Mouse (Mus musculus) lung, postnatal 10 days (tissue): ENCODE results near the gene Nmnat3.
"Not testable (repeated sequence)": the region's sequence is repeated elsewhere in the genome, so short reads cannot be mapped to it uniquely, and the experiment has no call there.

Experiments used
- DNase-seq: peaks from one replicate; pipeline ENCODE4 v3.0.0; 2021

Gene Nmnat3

DNA sequence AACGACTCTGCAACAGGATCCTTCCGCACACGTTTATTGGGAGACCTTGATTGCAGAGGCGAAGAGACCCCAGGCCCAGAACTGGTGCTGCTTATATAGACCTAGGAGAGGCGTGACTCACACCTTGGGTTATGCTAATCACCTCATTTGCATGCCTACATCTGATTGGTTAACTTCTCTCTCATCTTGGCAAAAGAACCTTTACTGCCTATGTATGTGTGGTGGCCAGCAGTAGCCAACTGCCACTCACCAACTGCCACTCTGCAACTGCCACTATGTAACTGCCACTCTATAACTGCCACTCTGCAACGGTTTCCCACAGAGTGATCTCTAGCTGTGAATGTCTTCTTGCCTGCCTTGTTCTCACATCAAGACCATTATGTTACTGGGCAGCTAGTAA is at the start of gene Nmnat3:
Gene Nmnat3 (plus strand): TSS at position 301 of the 400 bp plus-strand sequence.
- not testable (repeated sequence) for DNase-seq

DNA sequence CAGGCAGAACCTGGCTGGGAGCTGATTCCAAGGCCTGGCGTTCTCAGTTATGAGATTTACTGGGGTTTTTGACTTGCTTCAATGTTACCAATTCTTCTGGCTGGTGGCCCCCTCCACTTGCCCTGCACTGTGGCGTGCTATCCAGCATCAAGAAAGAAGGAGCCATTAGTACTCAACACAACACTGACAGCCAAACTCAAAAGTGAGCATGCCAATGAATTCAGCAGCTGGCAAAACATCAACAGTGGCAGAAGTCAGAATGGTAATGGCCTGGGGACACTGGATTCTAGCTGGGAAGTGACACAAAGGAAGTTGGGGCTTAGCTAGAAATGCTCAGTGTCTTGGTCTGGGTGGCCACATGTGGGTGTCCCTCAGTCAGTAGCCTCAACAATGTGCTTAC is 43.8 kb upstream of the Nmnat3 start:
- no peak for DNase-seq

DNA sequence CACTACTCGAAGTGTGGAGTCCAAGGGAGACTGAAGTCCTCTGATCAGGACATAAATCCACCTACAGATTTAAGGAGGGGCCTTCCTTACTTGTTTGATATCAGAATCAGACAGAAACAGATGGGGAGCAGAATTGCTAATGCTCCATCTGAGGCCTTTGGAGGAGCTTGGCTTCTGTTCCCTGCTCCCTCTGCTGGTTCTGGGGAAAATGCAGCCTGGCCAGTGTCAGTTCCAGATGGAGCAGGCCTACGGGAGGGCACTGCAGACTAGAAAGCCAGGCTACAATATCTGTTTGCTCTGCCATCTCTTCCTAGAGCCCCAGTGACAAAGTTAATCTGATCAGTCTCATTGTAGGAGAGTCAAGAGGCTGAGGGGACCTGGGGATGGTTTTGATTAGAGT is 43.0 kb upstream of the Nmnat3 start:
- DNase-seq, result peak; percentile 48

DNA sequence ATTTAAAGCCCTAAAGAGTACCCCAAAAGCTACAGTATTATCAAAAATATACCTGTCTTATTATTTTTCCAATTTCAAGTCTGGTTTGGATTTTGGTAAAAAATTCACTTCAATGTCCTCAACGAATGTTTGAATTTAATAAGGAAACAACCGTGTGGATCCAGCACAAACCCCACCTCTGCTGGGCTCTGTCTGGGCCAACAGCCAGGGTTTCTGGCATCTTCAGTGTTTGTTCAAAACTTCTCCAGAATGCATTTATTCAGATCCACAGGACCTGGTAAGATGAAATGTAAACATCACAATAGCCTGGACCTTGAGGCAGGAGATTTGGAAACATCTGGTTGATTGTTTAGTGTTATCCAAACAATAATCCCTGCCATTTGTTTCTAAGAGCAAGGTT is 42.0 kb upstream of the Nmnat3 start:
- no peak for DNase-seq

DNA sequence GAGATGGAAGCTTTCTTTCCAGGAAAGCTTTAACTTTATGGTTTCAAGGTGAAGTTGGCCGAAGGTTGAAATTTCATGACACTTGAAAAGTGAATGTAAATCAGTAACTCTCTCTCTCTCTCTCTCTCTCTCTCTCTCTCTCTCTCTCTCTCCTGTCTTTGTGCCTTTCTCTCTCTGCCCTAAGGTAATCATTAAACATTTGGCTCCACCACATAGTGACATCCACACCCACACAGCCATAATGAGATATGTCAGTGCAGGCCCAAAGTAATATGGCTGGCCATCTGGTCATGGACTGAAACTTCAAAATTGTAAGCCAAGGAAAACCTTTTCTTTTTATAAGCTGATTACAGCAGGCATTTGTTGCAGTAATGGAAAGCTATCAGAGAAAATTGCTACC is 40.9 kb upstream of the Nmnat3 start:
- DNase-seq, result no peak

DNA sequence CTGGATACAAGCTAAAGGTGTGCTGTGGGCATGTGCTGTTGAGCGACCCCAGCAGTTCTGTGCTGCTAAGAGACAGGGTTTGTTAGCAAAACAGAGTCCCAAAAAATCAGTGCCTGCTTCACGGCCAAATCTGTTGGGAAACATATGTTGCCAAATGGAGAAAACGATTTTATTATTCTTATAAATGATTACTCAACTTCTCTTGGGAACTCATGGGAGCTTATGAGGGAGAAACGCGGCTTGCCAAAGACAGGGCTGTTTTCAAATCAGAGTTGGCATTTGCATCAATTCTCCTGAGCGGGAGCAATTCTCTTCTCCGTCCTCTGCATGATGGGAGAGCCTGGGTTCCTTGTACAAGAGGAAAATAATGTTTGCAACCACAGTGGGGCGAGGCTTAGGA is 27.0 kb upstream of the Nmnat3 start:
- DNase-seq, result no peak

DNA sequence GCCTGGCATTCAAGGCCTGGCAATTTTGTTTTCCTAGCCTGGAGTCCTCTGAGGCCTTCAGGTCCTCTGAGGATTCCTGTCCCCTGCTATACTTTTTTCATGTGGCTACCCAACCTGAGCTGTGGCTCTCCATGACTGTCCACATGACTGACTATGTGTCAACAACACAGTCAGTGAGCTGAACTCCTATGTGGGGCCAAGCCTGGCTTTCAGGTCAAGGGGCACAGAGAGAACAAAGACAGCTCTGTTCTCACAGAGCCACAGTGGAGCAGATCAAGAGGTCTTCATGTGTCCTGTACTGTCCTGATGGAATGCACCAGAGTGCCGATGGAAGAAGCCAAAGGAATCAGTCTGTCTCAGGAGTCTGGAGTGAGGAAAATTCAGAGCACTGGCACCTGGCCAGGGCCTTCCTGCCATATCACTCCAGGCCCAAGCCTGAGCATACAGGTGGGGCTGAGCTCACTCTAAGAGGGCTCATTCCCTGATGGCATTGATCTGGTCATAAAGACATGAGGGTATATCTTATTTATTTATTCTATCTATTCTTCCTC is 25.7 kb upstream of the Nmnat3 start:
- DNase-seq, result no peak

DNA sequence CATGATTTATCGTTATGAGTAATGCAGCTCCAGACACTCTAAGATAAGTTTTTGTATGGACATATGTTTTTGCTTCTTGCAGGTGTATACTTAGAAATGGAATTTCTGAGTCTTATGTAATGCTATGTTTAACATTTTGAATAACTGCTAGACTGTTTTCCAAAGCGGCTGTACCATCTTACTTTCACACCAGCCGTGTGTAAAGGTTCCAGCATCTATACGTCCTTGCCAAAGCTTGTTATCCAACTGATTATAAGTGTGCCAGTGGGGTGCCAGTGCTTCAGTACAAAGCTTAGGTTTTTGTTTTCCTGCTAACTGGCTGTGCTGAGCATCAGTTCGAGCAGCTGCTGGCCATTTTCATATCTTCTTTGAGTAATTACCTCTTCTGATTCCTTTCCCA is 22.3 kb upstream of the Nmnat3 start:
- no peak for DNase-seq

DNA sequence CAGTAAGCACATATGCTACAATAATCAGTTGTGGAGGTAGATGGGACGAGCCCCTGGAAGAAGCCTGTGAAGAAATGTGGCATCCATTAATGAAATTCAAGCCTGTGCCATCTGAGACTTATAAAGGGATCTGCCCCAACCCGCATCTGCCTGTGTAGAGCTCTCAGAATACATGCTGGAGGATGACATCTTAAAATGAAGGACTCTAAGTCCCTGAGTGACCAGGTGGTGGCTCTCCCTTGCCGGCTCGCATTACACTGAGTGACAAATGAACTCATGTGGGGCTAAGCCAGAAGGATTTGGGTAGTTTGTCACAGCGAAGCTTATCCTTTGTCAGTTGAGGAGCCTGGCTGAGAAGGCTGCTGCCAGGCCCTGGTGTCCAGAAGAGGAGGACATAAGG is 14.5 kb upstream of the Nmnat3 start:
- DNase-seq, result no peak

DNA sequence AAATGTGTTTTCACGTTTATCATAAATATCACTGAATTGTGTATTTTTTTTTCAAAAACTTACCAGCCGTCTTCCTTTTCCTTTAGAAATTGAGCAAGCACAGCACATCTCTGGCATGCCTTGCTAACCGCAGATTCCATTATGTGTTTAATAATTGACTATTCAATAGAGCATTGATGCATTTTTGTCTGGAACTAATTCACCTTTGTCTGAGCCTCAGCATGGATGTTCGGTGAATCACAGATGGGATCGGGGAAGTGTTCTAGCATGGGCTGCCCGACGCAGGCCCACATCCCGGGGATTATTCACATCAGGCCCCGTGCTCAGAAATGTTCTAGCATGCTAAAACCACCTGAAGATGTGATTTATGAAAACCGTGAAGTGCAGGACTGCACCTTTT is 12.2 kb upstream of the Nmnat3 start:
- DNase-seq, result no peak

DNA sequence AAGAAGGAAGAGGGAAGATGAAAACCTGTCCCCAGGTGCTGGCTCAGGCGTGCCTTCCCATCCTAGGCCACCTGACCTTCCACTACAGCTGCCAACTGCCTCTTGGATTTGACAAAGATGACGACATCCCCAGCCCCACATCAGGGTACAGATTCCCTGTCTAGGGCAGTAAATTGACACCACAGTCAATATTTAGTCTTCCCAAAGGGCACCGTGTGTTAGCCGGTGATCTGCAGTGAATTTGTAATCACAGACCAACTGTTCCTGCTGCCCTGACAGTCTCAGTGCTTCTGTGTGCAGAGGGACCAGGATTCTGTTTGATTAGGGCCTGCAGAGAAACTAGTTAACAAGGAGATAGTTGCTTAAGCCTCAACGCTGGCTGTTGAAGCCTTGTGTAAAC is 7.1 kb upstream of the Nmnat3 start:
- DNase-seq, result no peak

DNA sequence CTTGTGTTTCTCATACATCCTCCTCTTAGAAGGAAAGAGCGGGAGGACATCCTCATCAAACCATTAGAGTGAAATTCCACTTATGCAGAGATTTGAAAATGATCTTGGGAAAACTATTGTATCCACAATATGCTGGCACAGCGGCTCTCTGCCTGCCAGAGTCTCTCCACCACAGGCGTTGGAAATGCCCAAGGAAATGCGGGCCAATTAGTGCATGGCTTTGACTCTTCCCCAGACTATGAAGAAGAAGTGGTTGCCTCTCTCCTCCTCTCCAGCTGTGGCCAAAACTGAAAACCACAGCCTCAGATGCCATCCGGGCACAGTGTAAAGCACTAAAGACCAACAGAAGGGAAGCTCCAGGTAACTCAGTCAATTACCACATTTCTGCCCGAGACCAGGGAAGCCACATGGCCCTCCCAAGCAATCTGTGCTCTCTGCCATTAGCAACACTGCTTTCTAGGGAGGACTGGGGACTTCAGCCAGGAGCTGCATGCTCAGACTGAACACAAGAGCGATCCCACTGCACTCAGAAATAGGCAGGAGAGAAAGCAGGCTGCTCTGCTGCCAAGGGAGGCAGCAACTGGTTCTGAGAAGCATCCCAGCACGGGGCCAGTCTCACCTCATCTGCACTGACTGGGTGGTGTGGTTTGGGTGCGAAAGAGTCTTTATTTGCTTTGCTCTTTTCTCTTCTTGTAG is 1.5 kb upstream of the Nmnat3 start:
- DNase-seq, result no peak

DNA sequence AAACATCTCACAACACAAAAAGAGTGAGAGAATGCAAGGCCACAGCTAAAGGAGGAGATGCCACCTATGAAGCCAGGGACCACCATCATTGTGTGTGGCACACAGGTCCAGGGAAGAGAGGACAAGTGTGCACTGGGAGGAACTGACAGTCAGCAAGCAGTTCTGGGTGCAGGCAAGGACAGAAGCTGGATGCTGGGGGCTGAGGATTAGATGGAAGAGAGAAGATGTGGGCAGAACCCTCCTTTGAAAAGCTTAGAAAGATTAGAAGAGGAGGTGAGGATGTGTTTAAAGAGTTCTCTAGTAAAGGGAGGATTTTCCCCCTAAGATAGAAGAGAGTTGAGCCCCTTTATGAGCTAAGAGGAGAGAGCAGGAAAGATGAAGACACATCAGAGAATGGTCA is 2.4 kb downstream of the Nmnat3 start:
- DNase-seq, result no peak

DNA sequence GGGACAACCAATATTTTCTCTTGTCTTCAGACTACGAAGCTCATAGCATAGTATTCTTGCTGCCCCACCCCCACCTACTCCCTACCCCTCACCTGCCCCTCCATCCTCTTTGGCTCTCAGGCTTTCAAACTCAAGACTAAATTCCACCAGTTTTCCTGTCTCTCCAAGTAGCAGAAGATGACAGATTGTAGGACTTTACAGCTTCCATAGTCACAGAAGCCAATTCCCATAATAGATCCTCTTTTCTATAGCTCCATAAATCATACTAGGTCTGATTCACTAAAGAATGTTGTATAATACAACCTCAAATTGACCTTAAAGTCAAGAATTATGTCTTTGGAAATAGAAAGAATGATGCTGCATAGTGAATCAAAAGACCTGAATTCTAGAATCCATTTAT is 3.4 kb downstream of the Nmnat3 start:
- DNase-seq, result no peak

DNA sequence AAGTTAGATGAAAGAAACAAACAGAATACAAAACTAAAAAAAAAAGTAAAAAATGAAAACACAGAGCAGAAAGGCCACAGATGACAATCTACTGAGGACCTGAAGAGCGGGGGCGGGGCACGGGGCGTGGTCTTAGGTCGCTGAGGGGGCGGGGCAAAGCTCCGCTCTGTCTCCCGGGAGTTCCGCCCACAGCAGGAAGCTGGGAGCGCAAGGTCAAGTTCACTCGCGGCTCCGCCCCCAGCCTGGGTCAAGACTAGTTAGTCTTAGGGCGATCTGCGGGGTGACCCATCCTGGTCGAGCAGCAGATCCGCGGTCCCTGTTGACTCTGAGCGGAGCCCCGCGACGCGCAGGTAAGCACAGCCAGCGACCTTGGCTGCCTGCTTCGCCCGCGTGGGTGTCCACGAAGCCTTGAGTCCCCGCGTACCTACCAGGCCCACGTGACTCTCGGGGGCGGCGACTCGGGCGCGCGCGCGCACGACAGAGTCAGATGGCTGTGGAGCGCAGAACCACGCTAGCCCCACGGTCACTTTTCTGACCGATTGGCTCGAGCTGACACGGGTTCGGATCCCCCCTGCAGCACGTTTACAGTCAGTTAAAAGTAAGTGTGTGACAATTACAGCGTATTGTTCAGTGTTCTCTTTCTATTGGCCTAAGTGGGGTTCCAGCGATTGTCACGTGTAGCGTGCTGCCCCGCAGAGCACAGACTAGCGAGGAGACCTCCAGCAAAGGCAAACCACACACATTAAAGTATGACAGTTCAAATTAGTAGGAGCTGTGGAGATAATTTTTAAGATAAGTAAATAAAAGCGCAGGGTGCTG is 9.4 kb downstream of the Nmnat3 start:
- DNase-seq, result peak; percentile 92

DNA sequence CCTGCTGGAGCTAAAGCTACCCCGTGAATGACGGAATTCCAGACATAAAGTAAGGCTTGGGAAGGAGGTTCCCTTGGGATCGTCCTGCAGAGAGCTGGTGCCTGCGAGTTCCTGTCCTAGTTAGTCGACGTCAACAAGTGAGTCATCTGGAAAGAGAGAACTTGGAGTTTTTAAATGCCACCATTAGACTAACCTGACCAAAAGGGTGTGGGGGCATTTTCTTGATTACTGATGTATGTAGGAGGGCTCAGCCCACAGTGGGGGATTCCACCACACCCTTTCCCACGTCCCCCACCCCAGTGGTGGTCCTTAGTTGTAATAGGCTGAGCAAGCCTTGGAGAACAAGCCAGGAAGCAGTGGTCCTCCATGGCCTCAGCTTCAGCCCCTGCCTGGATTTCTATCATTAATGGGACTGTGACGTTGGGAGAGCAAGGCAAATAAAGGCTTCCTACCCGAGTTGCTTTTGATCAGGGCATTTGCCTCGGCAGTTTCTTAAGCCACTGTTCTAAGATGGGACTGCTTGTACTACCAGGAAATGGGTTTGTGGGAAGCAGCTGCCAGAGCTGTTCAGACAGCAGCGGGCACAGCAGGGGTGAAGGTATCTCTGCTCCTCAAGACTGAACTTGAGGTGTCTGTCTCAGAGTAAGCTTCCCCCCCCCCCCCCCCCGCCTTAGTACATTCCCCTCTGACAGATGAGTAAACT is 10.2 kb downstream of the Nmnat3 start:
- peak; percentile 6 for DNase-seq

DNA sequence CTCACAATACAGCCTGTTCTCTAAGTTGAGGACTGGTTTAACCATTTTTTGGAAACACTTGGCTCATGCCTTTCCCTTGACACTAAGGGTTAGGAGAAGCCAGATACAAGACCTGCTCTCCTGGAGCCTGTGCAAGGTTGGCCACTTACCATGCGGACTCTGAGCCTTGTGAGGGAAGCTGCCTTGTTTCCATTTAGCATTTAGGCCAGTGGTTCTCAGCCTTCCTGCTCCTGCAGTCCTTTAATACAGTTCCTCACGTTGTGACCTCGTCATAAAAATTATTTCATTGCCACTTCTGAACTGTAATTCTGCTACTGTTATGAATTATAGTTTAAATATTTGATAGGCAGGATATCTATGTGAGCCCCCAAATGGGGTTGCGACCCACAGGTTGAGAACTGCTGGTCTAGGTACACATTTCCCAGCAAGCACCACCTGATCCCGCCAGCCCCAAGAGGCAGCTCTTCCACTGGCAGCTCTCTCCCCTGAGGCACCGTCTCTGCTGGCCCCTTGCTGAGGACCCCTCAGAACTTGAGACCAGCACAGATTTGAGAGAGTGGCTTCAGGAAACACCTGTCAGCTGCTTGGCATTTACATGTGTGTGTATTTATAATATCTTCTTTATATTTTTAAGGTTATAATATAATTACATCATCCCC is 10.8 kb downstream of the Nmnat3 start:
- DNase-seq, result no peak

DNA sequence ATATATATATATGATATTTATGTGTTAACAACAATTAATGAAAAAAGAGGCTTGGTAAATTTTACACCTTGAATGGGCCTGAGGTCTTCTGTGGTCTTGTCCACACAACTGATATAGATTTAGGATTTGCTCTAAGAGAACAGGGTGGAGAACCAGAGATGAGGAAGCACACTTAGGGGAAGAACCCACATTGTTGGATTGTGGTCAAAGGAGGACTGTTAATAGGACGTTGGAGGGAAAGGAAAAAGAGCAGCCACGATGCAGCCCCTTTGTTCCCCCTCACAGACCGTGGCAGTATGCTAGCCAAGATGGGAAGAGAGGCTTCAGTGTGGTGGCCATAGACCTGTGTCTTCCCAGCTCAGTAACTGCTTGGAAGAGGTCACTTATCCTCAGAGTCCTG is 11.5 kb downstream of the Nmnat3 start:
- no peak for DNase-seq

DNA sequence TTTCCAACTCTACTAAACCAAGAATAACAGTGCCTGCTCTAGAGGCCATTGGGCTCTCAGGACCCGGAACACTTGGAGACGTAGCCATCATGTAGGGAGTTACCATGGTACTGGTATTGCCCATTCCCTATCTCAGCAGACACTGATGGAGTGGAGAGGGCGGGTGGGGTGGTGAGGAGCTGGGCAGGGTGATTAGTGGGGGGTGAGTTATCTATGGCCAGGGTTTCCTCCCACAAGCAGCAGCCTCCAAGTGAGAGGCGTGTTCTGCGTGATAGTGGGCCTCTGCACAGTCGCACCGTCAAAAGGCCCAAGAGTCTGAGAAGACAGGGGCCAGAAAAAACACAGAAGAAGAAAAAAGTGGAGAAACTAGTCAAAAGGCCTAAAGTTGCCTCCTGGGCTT is 12.0 kb downstream of the Nmnat3 start:
- DNase-seq, result no peak

DNA sequence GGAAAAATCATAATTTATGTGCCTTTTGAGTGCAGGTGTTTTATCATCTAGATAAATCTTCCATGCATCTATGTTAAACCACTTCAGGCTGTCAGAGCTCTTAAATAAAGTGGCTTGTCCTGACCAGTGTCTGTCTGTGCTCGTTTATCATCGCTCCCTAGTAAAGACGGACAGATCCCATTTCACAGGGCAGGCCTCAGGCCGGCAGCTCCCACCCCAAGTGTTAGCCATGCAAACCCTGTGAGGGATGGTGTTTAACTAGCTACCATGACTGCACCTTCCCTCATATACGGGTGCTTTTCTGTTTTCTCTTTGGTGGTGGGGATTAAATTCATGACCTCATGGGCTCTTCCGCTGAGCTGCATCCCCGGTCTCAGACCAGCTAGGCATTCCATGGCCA is 13.3 kb downstream of the Nmnat3 start:
- no peak for DNase-seq

DNA sequence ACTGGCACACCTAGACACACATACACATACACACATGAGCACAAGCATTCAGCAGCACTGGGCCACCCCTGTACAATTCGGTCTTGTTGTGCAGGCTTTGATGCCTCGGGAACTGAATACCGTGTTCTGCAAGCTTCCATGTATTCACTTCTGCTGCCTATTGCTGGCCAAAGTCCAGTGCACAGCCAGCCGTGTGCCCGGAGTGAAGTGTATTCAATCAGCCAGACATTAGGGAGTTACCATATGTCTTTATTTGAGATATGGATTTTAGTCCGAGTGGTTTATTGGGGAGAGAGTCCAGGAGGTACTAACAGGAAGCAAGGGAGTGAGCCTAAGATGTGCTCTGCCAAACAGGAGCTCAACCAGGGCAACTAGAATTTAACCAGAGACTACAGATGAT is 19.8 kb downstream of the Nmnat3 start:
- DNase-seq, result no peak

DNA sequence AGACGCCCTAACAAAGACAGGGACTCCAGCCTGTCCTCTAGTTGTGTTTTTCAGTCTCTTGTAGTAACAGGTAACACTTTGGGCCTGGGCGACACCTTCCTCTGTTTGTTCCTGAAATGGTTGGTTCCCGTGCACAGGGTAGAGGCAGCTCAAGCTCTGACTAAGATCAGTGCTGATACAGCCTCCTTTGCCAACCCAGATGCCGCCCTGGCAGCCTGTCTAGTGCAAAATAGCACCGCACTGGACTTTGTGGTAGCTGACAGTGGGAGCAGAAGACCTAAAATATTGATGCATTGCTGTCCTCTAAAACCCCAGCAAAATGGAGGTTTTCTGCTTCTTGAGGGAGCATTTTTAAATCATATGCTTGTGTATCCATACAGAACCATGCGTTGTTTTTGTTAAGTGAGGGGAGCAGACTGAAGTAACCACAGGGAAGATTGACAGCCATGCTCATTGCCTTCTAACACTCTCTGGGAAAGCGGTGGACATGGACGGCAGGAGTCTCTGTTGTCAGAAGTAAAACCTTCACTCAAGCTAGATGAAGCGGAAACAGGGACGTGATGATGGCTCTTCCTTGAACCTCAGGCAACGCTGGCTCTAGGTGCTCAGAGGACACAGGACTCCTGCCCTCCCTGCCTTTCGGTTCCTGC is 24.2 kb downstream of the Nmnat3 start:
- no peak for DNase-seq
